Mouse (Mus musculus) liver, adult 2 months (tissue): ENCODE results near the gene Gm20896. TPM values are rescaled to one million over a fixed set of nuclear protein-coding genes. Genes with fewer than 3 reads are reported as not detected.
"Not testable (repeated sequence)": the region's sequence is repeated elsewhere in the genome, so short reads cannot be mapped to it uniquely, and the experiment has no call there.

ENCODE experiments used
- DNase-seq: peaks from one replicate; pipeline ENCODE4 v3.0.0-alpha.2; 2011; ENCODE audit warnings: low read depth, low spot score; ENCODE audit errors: extremely low read depth
- H3K27ac ChIP-seq: fragments of 200-500 bp; replicated peaks from 2 replicates; pipeline ENCODE4 v1.5.1; 2012; ENCODE audit warnings: low read depth, mild to moderate bottlenecking, control low read depth, inconsistent platforms, low read length; ENCODE audit not compliant: insufficient read depth
- H3K27me3 ChIP-seq: fragments of 200-500 bp; 2 replicates; pipeline ENCODE4 v1.6.1; 2012; ENCODE audit warnings: mild to moderate bottlenecking, moderate library complexity, low read length, inconsistent platforms; ENCODE audit not compliant: control insufficient read depth, insufficient read depth
- H3K36me3 ChIP-seq: fragments of 200-500 bp; 2 replicates; pipeline ENCODE4 v1.6.1; 2012; ENCODE audit warnings: low read length, inconsistent platforms; ENCODE audit not compliant: control insufficient read depth, insufficient read depth
- H3K4me1 ChIP-seq: fragments of 200-500 bp; 2 replicates; pipeline ENCODE4 v1.6.1; 2011; ENCODE audit warnings: low read length; ENCODE audit not compliant: control insufficient read depth, insufficient read depth
- H3K4me3 ChIP-seq: fragments of 200-500 bp; 2 replicates; pipeline ENCODE4 v1.5.1; 2011; ENCODE audit warnings: low read depth, mild to moderate bottlenecking, control low read depth, low read length, moderate library complexity; ENCODE audit not compliant: insufficient read depth
- H3K79me2 ChIP-seq: fragments of 200-500 bp; 2 replicates; pipeline ENCODE4 v1.6.1; 2012; ENCODE audit warnings: inconsistent platforms, mild to moderate bottlenecking, low read length, moderate library complexity; ENCODE audit not compliant: control insufficient read depth, insufficient read depth
- H3K9ac ChIP-seq: fragments of 200-500 bp; 2 replicates; pipeline ENCODE4 v1.6.1; 2012; ENCODE audit warnings: low read depth, mild to moderate bottlenecking, control low read depth, inconsistent platforms, low read length
- WGBS: fragments of 180-500 bp; shearing (Covaris S2); methylation state at CpG from one replicate; pipeline ENCODE4 v1.1.7; 2018; 5-methylcytosine and 5-hydroxymethylcytosine counted together
- polyA plus RNA-seq: library from polyadenylated mRNA; depleted of rRNA; stranded (reverse); fragments of >200 nt; gene quantifications from 2 replicates; pipeline ENCODE4 v1.2.3, GENCODE M21; 2012; rRNA removed
- total RNA-seq: library from RNA; depleted of rRNA; stranded (reverse); fragments of >200 nt; gene quantifications from 2 replicates; pipeline ENCODE4 v1.2.3, GENCODE M21; 2014; rRNA removed

The Gm20896 gene
- total RNA-seq (not detected in 2 replicates), polyA plus RNA-seq (not detected in 2 replicates)

DNA sequence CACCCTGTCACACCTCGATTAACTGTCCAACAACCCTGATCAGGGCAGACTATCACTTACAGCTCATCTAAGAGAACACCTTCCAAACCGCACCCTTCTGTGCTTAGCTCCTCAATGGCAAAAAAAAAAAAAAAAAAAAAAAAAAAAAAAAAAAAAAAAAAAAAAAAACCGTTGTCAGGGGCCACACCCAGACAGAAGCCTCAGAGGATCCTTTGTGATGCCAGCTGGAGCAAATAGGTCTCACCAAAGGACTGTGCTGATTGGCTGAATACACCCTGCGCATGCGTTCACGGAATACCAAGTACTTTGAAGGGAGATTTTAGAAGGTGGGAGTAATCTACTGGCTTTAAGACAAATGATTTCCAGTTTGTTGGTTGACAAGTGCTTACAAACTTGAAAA lies at the start of gene Gm20896:
Gene Gm20896, minus strand, starts transcription at position 101 of the 400 bp plus-strand sequence.
- not testable (repeated sequence) for DNase-seq, H3K36me3 ChIP-seq, H3K4me3 ChIP-seq, H3K9ac ChIP-seq, H3K79me2 ChIP-seq, H3K27me3 ChIP-seq, H3K27ac ChIP-seq, H3K4me1 ChIP-seq
- WGBS = 71% methylated on average over 2 of the region's 6 CpGs
